Mouse (Mus musculus): ENCODE data around the gene Col2a1. TPM values are rescaled to one million over a fixed set of nuclear protein-coding genes. Genes with fewer than 3 reads are reported as not detected.

The Col2a1 gene
- total and polyA plus RNA-seq, 2 experiments from 2014 or later, result 6.2 to 17.8 TPM

DNA sequence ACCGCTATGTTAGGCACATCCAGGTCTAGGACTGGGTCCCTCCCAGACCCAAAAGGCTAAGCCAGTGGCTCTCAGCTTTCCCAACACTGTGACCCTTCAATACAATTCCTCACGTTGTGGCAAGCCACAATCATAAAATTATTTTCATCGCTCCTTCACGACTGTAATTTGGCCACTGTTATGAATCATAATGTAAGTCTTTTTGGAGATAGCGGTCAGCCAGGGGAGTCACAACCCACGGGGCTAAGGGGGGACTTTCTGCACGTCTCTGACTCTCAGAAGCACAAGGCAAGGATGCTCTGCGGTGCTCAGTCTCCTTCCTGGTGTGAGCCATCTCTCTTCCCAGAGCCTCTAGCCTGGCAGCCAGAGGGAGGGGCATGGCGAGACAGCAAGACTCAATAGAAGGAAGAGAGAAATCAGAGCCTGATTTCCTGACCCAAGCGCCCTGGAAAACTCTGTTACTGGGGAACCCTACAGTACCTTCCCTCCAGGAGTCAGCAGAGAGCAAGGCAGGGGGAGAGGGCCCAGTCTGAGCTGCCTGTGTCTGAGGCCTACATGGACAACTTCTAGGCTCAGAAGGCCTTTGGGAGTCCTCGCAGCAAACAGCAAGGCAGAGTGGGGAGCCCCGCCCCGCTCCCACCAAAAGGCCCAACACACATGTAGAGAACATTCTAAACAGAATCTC is 12.3 kb downstream of the Col2a1 start:
- peak overlapping the region; percentile 70 for H3K4me2 ChIP-seq (ENCODE audit: low read depth, low read length, poor library complexity, severe bottlenecking)
- H3K4me1 ChIP-seq (ENCODE audit: insufficient read depth, low read length), result peaks cover 19% of the 10 kb centered on the region
- ATAC-seq (ENCODE audit: low FRiP score) (peak; percentile 47), DNase-seq (ENCODE audit: low spot score) (peak; percentile 47)
- no peaks in the 10 kb centered on the region for H3K9me3 ChIP-seq (ENCODE audit: low read length)
- no peaks in the 10 kb centered on the region for H3K36me3 ChIP-seq (ENCODE audit: insufficient read depth, low read length)
- H3K27ac ChIP-seq (ENCODE audit: low read depth, low read length), result peak overlapping the region; percentile 78
- peak; percentile 58 for TF ChIP-seq CTCF (IDR thresholded peaks at IDR 0.05)
- 30% methylated on average over 13 of the region's 13 CpGs for WGBS
- H3K27me3 ChIP-seq (ENCODE audit: insufficient read depth, low read length), result no peaks in the 10 kb centered on the region
- peak overlapping the region; percentile 32; the same call in 1 of the 2 replicates for H3K4me3 ChIP-seq (ENCODE audit: low read depth, low read length)
- H3K9ac ChIP-seq (replicated peaks; ENCODE audit: low read length, poor library complexity, severe bottlenecking), result 0 out of 2 replicates have a peak overlapping the region, but pooled peaks have one; percentile 33

GRCm38 (mm10) chr15:97991285-97991895 is 13.1 kb downstream of the Col2a1 start:
- H3K4me2 ChIP-seq (ENCODE audit: low read depth, low read length, poor library complexity, severe bottlenecking), result no peak overlapping the region
- peaks cover 19% of the 10 kb centered on the region for H3K4me1 ChIP-seq (ENCODE audit: insufficient read depth, low read length)
- H3K27me3 ChIP-seq (ENCODE audit: insufficient read depth, low read length), result no peaks in the 10 kb centered on the region
- H3K36me3 ChIP-seq (ENCODE audit: insufficient read depth, low read length), result no peaks in the 10 kb centered on the region
- no peak for DNase-seq (ENCODE audit: low spot score)
- H3K9me3 ChIP-seq (ENCODE audit: low read length), result no peaks in the 10 kb centered on the region
- no peak for ATAC-seq (ENCODE audit: low FRiP score)
- H3K4me3 ChIP-seq (ENCODE audit: low read depth, low read length), result no peak overlapping the region
- TF ChIP-seq CTCF (IDR thresholded peaks at IDR 0.05), result no peak
- no peak overlapping the region for H3K9ac ChIP-seq (replicated peaks; ENCODE audit: low read length, poor library complexity, severe bottlenecking)
- no peak overlapping the region for H3K27ac ChIP-seq (ENCODE audit: low read depth, low read length)
- WGBS, result 21% methylated on average over 12 of the region's 12 CpGs

- no peak overlapping the region for H3K4me3 ChIP-seq (ENCODE audit: low read depth, low read length)
- H3K4me2 ChIP-seq (ENCODE audit: low read depth, low read length, poor library complexity, severe bottlenecking), result peak overlapping the region; percentile 35; the same call in 1 of the 2 replicates
- no peak overlapping the region for H3K9ac ChIP-seq (replicated peaks; ENCODE audit: low read length, poor library complexity, severe bottlenecking)
- H3K36me3 ChIP-seq (ENCODE audit: insufficient read depth, low read length), result no peaks in the 10 kb centered on the region
- peaks cover 17% of the 10 kb centered on the region for H3K4me1 ChIP-seq (ENCODE audit: insufficient read depth, low read length)
- WGBS, result 15% methylated on average over 4 of the region's 4 CpGs
- TF ChIP-seq CTCF (IDR thresholded peaks at IDR 0.05), result no peak
- no peak for ATAC-seq (ENCODE audit: low FRiP score)
- H3K27me3 ChIP-seq (ENCODE audit: insufficient read depth, low read length), result no peaks in the 10 kb centered on the region
- no peak overlapping the region for H3K27ac ChIP-seq (ENCODE audit: low read depth, low read length)
- DNase-seq (ENCODE audit: low spot score), result no peak
- H3K9me3 ChIP-seq (ENCODE audit: low read length), result no peaks in the 10 kb centered on the region
These were observed 13.8 kb downstream of the Col2a1 start for GRCm38 (mm10) chr15:97990721-97991120.

DNA sequence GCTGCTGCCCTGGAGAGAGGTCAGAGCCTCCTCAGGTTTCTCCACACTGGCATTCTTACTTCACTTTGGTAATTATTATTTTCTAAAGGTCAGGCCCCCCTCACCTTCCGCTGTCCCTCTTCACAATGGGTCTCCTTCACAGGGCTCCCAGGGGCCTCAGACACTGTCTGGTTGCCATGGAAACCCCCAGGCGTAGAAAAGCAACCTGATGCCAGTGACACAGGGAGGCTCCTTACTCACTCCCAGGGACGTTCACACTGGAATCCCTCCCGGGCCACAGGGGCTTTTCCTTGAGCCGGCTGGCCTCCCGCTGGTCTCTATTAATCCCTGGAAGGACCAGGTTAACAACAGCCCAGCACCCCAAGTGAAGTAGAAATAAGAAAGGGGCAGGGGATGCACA is 14.4 kb downstream of the Col2a1 start:
- no peak overlapping the region for H3K27ac ChIP-seq (ENCODE audit: low read depth, low read length)
- DNase-seq (ENCODE audit: low spot score), result peak; percentile 59

GRCm38 (mm10) chr15:97989544-97989943 is 15.0 kb downstream of the Col2a1 start:
- ATAC-seq (ENCODE audit: low FRiP score), result no peak
- Histone ChIP-seq H3K27ac (ENCODE audit: low read depth, low read length) (no peak overlapping the region), H3K4me3 (ENCODE audit: low read depth, low read length) (no peak overlapping the region), H3K36me3 (ENCODE audit: insufficient read depth, low read length) (no peaks in the 10 kb centered on the region), H3K9ac (replicated peaks; ENCODE audit: low read length, poor library complexity, severe bottlenecking) (no peak overlapping the region), H3K4me1 (ENCODE audit: insufficient read depth, low read length) (peaks cover 17% of the 10 kb centered on the region), H3K27me3 (ENCODE audit: insufficient read depth, low read length) (no peaks in the 10 kb centered on the region), H3K9me3 (ENCODE audit: low read length) (no peaks in the 10 kb centered on the region), H3K4me2 (ENCODE audit: low read depth, low read length, poor library complexity, severe bottlenecking) (no peak overlapping the region)
- no peak for TF ChIP-seq CTCF (IDR thresholded peaks at IDR 0.05)
- WGBS, result 23% methylated on average over 1 of the region's 1 CpGs
- DNase-seq (ENCODE audit: low spot score), result no peak

More for the DNA sequence above, 14.4 kb downstream of the Col2a1 start:
- no peak for TF ChIP-seq CTCF (IDR thresholded peaks at IDR 0.05)
- Histone ChIP-seq H3K4me1 (ENCODE audit: insufficient read depth, low read length) (peaks cover 17% of the 10 kb centered on the region), H3K9ac (replicated peaks; ENCODE audit: low read length, poor library complexity, severe bottlenecking) (no peak overlapping the region), H3K27me3 (ENCODE audit: insufficient read depth, low read length) (no peaks in the 10 kb centered on the region), H3K36me3 (ENCODE audit: insufficient read depth, low read length) (no peaks in the 10 kb centered on the region), H3K4me3 (ENCODE audit: low read depth, low read length) (no peak overlapping the region), H3K4me2 (ENCODE audit: low read depth, low read length, poor library complexity, severe bottlenecking) (peak overlapping the region; percentile 35), H3K9me3 (ENCODE audit: low read length) (no peaks in the 10 kb centered on the region)
- ATAC-seq (ENCODE audit: low FRiP score), result no peak
- WGBS, result 3% methylated on average over 6 of the region's 6 CpGs

- Histone ChIP-seq H3K9me3 (ENCODE audit: low read length) (no peaks in the 10 kb centered on the region), H3K9ac (replicated peaks; ENCODE audit: low read length, poor library complexity, severe bottlenecking) (no peak overlapping the region), H3K4me2 (ENCODE audit: low read depth, low read length, poor library complexity, severe bottlenecking) (no peak overlapping the region), H3K27me3 (ENCODE audit: insufficient read depth, low read length) (no peaks in the 10 kb centered on the region), H3K36me3 (ENCODE audit: insufficient read depth, low read length) (no peaks in the 10 kb centered on the region), H3K27ac (ENCODE audit: low read depth, low read length) (no peak overlapping the region), H3K4me3 (ENCODE audit: low read depth, low read length) (no peak overlapping the region), H3K4me1 (ENCODE audit: insufficient read depth, low read length) (no peaks in the 10 kb centered on the region)
- ATAC-seq (ENCODE audit: low FRiP score) (no peak), DNase-seq (ENCODE audit: low spot score) (no peak)
- no peak for TF ChIP-seq CTCF (IDR thresholded peaks at IDR 0.05)
- WGBS, result 94% methylated on average over 6 of the region's 6 CpGs
These were observed 22.9 kb downstream of the Col2a1 start for GRCm38 (mm10) chr15:97981560-97981959.
